Mouse (Mus musculus) heart, embryonic 10.5 days (tissue): ENCODE data around the gene Colq. TPM values are rescaled to one million over a fixed set of nuclear protein-coding genes. Genes with fewer than 3 reads are reported as not detected.
"Not testable (repeated sequence)": the region's sequence is repeated elsewhere in the genome, so short reads cannot be mapped to it uniquely, and the experiment has no call there.

ENCODE experiments used
- DNase-seq: peaks from one replicate; pipeline ENCODE4 v3.0.0-alpha.2; 2017; ENCODE audit warnings: low spot score
- H3K27ac ChIP-seq: fragments of 300-500 bp; sonication (generic); 2 replicates; pipeline ENCODE4 v1.5.1; 2016; ENCODE audit warnings: mild to moderate bottlenecking
- H3K27me3 ChIP-seq: fragments of 300-500 bp; sonication (generic); 2 replicates; pipeline ENCODE4 v1.6.1; 2016; ENCODE audit warnings: mild to moderate bottlenecking; ENCODE audit not compliant: poor library complexity, insufficient read depth, severe bottlenecking
- H3K36me3 ChIP-seq: fragments of 300-500 bp; sonication (generic); 2 replicates; pipeline ENCODE4 v1.6.1; 2016; ENCODE audit warnings: mild to moderate bottlenecking, moderate library complexity
- H3K4me1 ChIP-seq: fragments of 300-500 bp; sonication (generic); 2 replicates; pipeline ENCODE4 v1.6.1; 2016; ENCODE audit warnings: mild to moderate bottlenecking
- H3K4me3 ChIP-seq: fragments of 300-500 bp; sonication (generic); 2 replicates; pipeline ENCODE4 v1.5.1; 2016; ENCODE audit warnings: mild to moderate bottlenecking, moderate library complexity
- H3K9me3 ChIP-seq: fragments of 300-500 bp; sonication (generic); 2 replicates; pipeline ENCODE4 v1.6.1; 2016; ENCODE audit warnings: mild to moderate bottlenecking, moderate library complexity
- WGBS: fragments of 180-500 bp; shearing (Covaris S2); methylation state at CpG from one replicate; pipeline ENCODE4 v1.1.7; 2016; 5-methylcytosine and 5-hydroxymethylcytosine counted together
- polyA plus RNA-seq: library from polyadenylated mRNA; unstranded; fragments of >200 nt; fragmentation: Nextera tagmentation; extraction: Ambion mirVana; gene quantifications from 2 replicates; pipeline ENCODE4 v1.2.1, GENCODE M21; 2016

Colq gene
- polyA plus RNA-seq = 3.6 and 6.1 TPM in 2 replicates

DNA sequence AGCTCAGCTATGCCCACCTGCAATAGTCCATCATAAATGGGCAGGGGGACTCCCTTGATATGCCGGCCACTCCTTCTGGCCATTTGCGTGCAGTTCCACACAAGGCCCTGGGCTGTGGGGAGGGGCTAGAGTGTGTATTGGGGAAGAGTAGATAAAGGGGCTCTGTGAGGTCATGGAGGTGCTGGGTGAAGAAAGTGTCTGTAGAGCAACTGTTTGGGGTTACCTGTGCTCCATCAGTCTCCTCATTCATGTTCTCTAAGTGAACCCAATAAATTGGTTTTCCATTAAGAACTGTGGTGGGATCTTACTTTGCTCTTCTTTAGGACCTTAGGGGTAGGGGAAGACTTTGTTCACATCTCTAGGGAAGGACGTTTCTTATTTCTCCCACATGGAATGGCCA lies at the start of gene Colq:
Gene Colq, minus strand, starts transcription at position 101 of the 400 bp plus-strand sequence.
- DNase-seq = no peak
- WGBS = 74% methylated on average over 3 of the region's 3 CpGs
- Histone ChIP-seq H3K36me3 (no peaks in the 10 kb centered on the region), H3K4me3 (no peak within 1 kb of the TSS), H3K4me1 (peaks cover 7% of the 10 kb centered on the region; the same call in 1 of the 2 replicates), H3K9me3 (no peaks in the 10 kb centered on the region), H3K27ac (no peak within 1 kb of the TSS), H3K27me3 (no peaks in the 10 kb centered on the region; the same call in 1 of the 2 replicates)

DNA sequence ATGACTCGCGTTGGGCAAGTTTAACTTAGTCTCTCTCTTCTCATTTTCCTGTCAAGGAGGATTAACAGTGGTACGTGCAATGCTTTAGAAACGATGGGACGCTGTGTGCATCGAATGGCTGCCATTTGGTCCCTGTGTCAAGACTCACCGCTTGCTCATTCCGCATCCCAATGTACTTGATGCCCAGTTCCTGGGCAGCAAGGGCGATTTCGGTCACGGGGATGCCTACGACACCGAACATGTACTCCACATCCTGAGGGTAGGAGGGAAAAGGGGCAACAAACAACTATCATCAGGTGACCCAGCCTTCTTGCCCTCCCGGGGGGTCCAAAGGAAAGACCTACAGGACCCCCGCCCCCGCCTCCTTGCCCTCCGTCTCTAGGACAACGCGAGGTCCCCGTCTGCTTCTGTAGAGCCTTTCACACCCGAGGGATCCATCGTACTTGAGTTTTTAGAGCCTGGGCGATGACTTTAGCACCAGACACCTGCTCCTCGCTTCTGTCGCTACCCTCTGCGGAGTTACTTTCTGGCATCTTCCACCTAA lies 49.3 kb upstream of the Colq start, which contains the start of gene Gm49387:
Gene Gm49387, minus strand, starts transcription at position 533 of the 544 bp plus-strand sequence.
- Histone ChIP-seq H3K4me3 (peak within 1 kb of the TSS; percentile 73), H3K27me3 (no peaks in the 10 kb centered on the region), H3K4me1 (peaks cover 18% of the 10 kb centered on the region), H3K9me3 (no peaks in the 10 kb centered on the region), H3K27ac (peak within 1 kb of the TSS; percentile 94), H3K36me3 (no peaks in the 10 kb centered on the region)
- no peak for DNase-seq
- 6% methylated on average over 26 of the region's 26 CpGs for WGBS

DNA sequence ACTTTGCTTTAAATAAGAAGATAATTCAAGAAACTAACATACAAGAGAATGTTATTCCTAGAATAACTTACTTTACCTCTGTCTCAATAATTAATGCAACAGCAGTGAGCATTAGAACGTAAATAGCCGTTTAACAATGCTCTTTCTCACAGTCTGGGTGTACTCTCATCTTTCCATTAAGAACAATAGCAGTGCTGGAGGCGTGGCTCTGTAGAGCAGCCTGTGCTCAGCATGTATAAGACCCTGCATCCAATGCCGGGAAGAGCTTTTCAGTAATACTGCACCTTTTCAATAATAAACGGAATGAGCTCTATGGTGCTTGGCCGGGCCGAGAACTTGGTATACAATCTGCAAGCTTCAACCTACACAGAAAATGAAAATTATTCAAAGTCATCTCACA lies 39.5 kb upstream of the Colq start:
- Histone ChIP-seq H3K36me3 (0 out of 2 replicates have a peak, but pooled peaks cover 2% of the 10 kb centered on the region), H3K27ac (no peak overlapping the region), H3K9me3 (no peaks in the 10 kb centered on the region), H3K27me3 (no peaks in the 10 kb centered on the region), H3K4me3 (no peak overlapping the region), H3K4me1 (no peaks in the 10 kb centered on the region)
- WGBS = 77% methylated on average over 7 of the region's 7 CpGs
- DNase-seq = no peak

DNA sequence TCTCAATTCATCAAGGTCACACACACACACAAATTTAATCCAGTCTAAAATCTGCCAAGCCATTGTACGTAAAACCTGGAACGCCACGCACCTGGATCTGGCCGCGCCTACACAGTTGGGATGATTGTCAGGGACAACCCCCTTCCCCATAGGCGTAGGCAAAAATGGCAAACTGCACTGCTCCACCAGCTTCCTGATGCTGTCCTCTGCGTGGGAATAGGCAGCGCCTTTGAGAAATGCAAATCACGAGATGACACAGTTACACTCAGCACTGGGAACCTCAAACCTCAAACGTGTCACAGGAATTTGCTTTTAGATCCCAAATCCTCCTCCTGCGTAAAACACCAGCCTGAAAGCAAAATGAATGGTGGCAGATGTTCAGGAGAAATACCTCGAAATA lies 31.6 kb upstream of the Colq start:
- Histone ChIP-seq H3K4me1 (no peaks in the 10 kb centered on the region), H3K9me3 (no peaks in the 10 kb centered on the region), H3K27me3 (no peaks in the 10 kb centered on the region), H3K36me3 (no peaks in the 10 kb centered on the region), H3K4me3 (no peak overlapping the region), H3K27ac (no peak overlapping the region)
- no peak for DNase-seq
- 83% methylated on average over 12 of the region's 12 CpGs for WGBS

DNA sequence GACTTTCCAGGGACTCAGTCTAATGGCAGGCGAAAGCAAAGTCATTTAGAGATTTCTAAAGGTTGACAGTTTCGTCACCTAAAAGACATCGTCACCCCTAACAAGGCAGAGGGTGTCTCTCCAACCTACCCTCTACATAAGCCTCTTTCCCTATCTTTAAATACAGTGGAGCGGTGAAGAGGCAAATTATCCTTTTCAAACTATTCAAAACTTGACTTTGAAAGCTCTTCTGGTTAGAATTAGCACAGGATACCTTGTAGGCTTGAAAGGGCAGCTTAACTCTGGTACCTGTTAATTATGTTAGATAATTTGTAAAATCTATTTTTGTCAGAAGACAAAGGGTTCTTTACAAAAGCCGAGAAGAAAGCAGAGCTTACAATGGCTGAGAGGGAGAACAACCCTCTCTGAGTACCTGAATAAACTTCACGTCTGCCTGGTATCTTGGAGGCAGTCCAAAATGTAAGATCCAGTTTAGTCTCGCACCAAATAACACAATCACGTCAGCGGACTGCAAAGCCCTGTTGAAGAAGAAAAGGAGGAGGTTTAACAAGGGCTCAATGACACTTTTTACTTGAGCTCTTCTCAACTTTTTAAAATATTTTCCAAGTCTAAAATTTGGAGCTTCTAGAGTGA lies 29.6 kb upstream of the Colq start:
- Histone ChIP-seq H3K4me3 (no peak overlapping the region), H3K9me3 (no peaks in the 10 kb centered on the region), H3K27me3 (no peaks in the 10 kb centered on the region), H3K4me1 (no peaks in the 10 kb centered on the region), H3K27ac (no peak overlapping the region), H3K36me3 (no peaks in the 10 kb centered on the region)
- no peak for DNase-seq
- WGBS = 80% methylated on average over 9 of the region's 9 CpGs

DNA sequence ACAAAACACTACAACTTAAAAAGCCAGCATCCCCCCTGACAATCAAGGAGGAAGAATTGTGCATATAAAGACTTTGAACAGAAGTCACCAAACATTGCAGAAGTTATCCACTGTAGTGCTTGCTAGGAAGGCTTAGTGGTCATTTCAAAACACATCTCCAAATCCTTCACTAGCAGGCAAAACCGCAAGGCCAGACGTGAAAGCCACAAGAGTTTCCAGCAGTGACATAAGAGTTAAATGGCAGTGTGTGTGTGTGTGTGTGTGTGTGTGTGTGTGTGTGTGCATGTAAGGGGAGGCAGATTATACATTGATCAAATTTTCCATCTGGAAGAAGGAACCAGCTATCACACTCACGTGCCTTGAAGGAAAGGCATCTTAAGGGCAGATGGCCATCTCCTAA lies 26.9 kb upstream of the Colq start:
- 63% methylated on average over 3 of the region's 3 CpGs for WGBS

DNA sequence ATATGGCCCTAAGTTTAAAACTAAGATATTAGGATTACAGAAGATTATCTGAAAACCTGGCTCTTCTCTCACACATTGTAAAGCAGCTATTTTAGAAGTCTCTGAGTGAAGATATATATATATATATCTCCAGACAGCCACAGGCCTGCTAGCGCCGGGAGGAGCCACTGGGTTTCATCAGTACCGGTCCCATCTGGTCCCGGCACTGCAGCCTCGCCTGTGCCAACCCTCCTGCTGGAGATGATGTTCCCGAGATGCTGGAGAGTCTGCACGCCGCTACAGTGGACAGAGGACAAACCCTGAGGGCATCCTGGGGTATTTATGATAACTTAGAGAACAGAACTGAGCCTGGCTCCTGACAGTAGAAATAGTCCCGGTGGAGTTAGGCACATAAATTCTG lies 26.1 kb upstream of the Colq start:
- DNase-seq = no peak
- WGBS = 85% methylated on average over 9 of the region's 9 CpGs
- no peak overlapping the region for H3K27ac ChIP-seq
- no peak overlapping the region for H3K4me3 ChIP-seq
- no peaks in the 10 kb centered on the region for H3K4me1 ChIP-seq
- H3K36me3 ChIP-seq = 0 out of 2 replicates have a peak, but pooled peaks cover 2% of the 10 kb centered on the region
- no peaks in the 10 kb centered on the region for H3K27me3 ChIP-seq
- H3K9me3 ChIP-seq = no peaks in the 10 kb centered on the region

More for the DNA sequence above, 26.9 kb upstream of the Colq start:
- 0 out of 2 replicates have a peak, but pooled peaks cover 2% of the 10 kb centered on the region for H3K36me3 ChIP-seq
- no peaks in the 10 kb centered on the region for H3K9me3 ChIP-seq
- H3K4me1 ChIP-seq = no peaks in the 10 kb centered on the region
- H3K27me3 ChIP-seq = no peaks in the 10 kb centered on the region
- H3K4me3 ChIP-seq = no peak overlapping the region
- no peak for DNase-seq
- H3K27ac ChIP-seq = no peak overlapping the region

DNA sequence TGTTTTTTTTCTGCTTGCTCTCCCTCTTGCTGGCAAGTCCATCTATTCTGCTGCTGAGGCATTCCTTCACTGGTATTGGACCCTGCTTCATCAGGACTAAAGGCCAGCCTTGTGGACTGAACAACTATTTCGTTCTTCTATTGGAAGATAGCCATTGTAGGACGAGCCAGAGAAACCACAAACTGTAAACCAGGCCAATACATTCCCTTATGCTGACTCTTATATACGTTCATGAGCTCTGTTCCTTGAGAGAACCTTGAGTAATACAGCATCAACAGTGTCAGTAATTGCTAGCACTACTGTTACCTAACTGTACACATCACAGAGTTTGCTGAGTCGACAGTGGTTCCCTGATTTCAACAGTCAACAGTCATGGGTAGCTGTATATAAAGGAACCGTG lies 22.5 kb upstream of the Colq start:
- H3K36me3 ChIP-seq = 0 out of 2 replicates have a peak, but pooled peaks cover 2% of the 10 kb centered on the region
- H3K9me3 ChIP-seq = no peaks in the 10 kb centered on the region
- WGBS = 78% methylated on average over 5 of the region's 5 CpGs
- no peak for DNase-seq
- H3K4me3 ChIP-seq = no peak overlapping the region
- H3K27ac ChIP-seq = no peak overlapping the region
- no peaks in the 10 kb centered on the region for H3K27me3 ChIP-seq
- H3K4me1 ChIP-seq = no peaks in the 10 kb centered on the region

DNA sequence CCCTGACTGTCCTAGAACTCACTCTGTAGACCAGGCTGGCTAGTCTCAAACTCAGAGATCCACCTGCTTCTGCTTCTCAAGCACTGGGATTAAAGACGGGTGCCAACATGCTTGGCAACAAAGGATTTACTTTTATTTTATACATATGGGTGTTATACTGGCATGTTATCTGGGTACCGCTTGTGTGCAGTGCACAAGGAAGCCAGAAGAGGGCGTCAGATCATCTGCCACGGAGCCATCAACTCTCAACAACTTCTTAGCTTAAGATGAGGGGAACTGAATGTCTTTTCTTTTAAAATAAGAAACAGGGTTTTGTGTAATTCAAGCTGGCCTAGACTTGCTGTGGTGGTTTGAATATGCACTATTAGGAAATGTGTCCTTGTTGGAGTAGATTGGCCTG lies 20.8 kb upstream of the Colq start:
- Histone ChIP-seq H3K9me3 (no peaks in the 10 kb centered on the region), H3K27ac (no peak overlapping the region), H3K4me1 (no peaks in the 10 kb centered on the region), H3K27me3 (no peaks in the 10 kb centered on the region), H3K36me3 (0 out of 2 replicates have a peak, but pooled peaks cover 2% of the 10 kb centered on the region), H3K4me3 (no peak overlapping the region)
- no peak for DNase-seq
- 61% methylated on average over 4 of the region's 4 CpGs for WGBS

DNA sequence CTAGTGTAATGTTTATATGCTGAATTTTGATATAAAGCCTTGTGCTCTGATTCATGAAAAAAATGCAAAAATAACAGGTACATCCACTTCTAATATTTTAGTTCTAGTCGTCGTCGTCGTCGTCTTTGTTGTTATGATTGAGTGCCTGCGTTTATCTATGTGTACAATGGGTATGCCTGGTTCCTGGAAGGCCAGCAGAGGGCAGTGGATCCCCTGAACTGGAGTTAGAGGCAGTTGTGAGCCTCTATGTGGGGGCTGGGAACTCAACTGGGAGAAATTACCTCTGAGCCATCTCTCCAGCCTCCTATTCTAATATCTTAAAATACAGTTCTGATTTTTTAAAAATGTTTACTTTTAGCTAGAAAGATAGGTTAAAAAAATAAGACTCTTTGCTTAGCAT lies 14.4 kb upstream of the Colq start:
- Histone ChIP-seq H3K4me1 (no peaks in the 10 kb centered on the region), H3K27ac (no peak overlapping the region), H3K27me3 (no peaks in the 10 kb centered on the region), H3K36me3 (no peaks in the 10 kb centered on the region), H3K9me3 (no peaks in the 10 kb centered on the region), H3K4me3 (no peak overlapping the region)
- no peak for DNase-seq
- 50% methylated on average over 6 of the region's 6 CpGs for WGBS

DNA sequence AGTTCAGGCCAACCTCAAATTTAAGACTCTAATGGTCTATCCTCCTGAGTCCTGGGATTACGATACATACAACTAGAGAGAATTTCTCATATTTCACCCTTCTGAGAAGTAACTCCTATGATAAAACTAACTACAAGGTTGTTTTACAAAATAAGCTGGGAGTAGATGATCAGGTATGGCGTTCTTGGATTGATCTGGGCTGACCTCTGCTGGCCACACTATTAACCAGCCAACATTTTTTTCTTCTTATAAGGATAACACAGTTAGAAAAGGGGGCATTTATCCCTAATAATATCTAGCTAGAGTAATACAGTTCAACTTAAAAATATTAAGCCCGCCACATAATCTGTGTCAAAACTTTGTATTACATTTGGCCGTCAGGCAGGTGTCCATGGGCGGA lies 13.8 kb upstream of the Colq start:
- Histone ChIP-seq H3K27me3 (no peaks in the 10 kb centered on the region), H3K27ac (no peak overlapping the region), H3K4me3 (no peak overlapping the region), H3K4me1 (no peaks in the 10 kb centered on the region), H3K9me3 (no peaks in the 10 kb centered on the region), H3K36me3 (no peaks in the 10 kb centered on the region)
- no peak for DNase-seq
- 64% methylated on average over 5 of the region's 5 CpGs for WGBS

DNA sequence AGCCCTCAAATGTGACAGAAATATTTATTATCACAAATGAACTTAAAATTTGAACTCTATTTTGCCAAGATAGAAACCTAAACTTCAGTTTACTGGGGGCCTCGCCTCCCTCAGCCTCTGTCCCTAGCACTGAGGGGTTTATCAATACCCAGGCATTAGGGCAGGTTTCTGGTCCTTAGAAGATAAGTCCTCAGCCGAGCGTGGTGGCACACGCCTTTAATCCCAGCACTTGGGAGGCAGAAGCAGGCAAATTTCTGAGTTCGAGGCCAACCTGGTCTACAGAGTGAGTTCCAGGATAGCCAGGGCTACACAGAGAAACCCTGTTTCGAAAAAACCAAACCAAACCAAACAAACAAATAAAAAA lies 11.5 kb upstream of the Colq start:
- not testable (repeated sequence) for H3K4me3 ChIP-seq, DNase-seq, H3K4me1 ChIP-seq, H3K27me3 ChIP-seq, H3K36me3 ChIP-seq, H3K9me3 ChIP-seq, H3K27ac ChIP-seq
- WGBS = 74% methylated on average over 6 of the region's 6 CpGs

DNA sequence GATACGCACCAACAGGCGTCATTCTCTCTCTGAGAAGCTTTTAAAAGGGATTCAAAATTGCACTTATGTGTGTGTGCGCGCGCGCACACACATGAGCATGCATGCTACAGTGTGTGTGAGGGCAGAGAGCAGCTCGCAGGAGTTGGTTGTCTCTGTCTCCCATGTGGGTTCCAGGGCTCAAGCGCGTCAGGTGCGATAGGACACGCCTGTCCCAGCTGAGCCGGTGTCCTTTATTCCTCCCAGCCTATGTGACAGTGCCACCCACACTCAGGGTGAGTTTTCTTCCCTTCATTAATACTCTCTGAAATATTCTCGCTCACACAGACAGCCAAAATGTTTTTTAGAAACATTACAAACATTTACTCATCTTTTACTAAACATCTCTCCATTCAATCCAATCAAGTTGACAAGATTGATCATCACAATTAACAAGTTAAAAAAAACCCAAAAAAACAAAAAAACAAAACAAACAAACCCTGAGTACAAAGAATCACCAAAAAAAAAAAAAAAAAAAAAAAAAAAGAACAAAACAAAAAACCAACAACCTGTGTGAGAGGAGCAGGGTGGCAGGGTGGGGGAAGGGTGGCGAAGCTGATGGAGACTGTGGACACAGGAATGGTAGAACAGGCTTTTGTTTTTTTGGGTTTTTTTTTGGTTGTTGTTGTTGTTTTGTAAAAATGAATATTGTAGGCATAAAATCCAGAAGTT lies 10.9 kb upstream of the Colq start:
- DNase-seq = no peak
- WGBS = 94% methylated on average over 14 of the region's 14 CpGs
- no peak overlapping the region for H3K4me3 ChIP-seq

More for the DNA sequence above, 10.9 kb upstream of the Colq start:
- H3K36me3 ChIP-seq = no peaks in the 10 kb centered on the region
- no peaks in the 10 kb centered on the region for H3K4me1 ChIP-seq
- H3K9me3 ChIP-seq = no peaks in the 10 kb centered on the region
- no peak overlapping the region for H3K27ac ChIP-seq
- no peaks in the 10 kb centered on the region for H3K27me3 ChIP-seq
